Mouse (Mus musculus) limb, embryonic 15.5 days (tissue): Measurements from ENCODE around the gene Dlg2. TPM values are rescaled to one million over a fixed set of nuclear protein-coding genes. Genes with fewer than 3 reads are reported as not detected.

Experiments
- ATAC-seq: fragments of 200-750 bp; cut with Nextera tagmentation; 2 replicates; pipeline ENCODE4 v1.8.0; 2017; ENCODE audit warnings: low read depth, moderate TSS enrichment; ENCODE audit not compliant: insufficient number of reproducible peaks, low FRiP score, low TSS enrichment
- H3K27ac ChIP-seq: fragments of 300-500 bp; sonication (generic); 2 replicates; pipeline ENCODE4 v1.5.1; 2015; ENCODE audit warnings: moderate library complexity, mild to moderate bottlenecking, inconsistent platforms
- H3K27me3 ChIP-seq: fragments of 300-500 bp; sonication (generic); 2 replicates; pipeline ENCODE4 v1.6.1; 2015; ENCODE audit warnings: inconsistent platforms
- H3K36me3 ChIP-seq: fragments of 300-500 bp; sonication (generic); 2 replicates; pipeline ENCODE4 v1.6.1; 2015; ENCODE audit warnings: inconsistent platforms
- H3K4me1 ChIP-seq: fragments of 300-500 bp; sonication (generic); 2 replicates; pipeline ENCODE4 v1.6.1; 2015; ENCODE audit warnings: inconsistent platforms
- H3K4me2 ChIP-seq: fragments of 300-500 bp; sonication (generic); 2 replicates; pipeline ENCODE4 v1.6.1; 2015; ENCODE audit warnings: mild to moderate bottlenecking, inconsistent platforms
- H3K4me3 ChIP-seq: fragments of 300-500 bp; sonication (generic); 2 replicates; pipeline ENCODE4 v1.5.1; 2015; ENCODE audit warnings: mild to moderate bottlenecking, inconsistent platforms
- H3K9ac ChIP-seq: fragments of 300-500 bp; sonication (generic); 2 replicates; pipeline ENCODE4 v1.6.1; 2015; ENCODE audit warnings: inconsistent platforms
- H3K9me3 ChIP-seq: fragments of 300-500 bp; sonication (generic); 2 replicates; pipeline ENCODE4 v1.6.1; 2016; ENCODE audit warnings: inconsistent platforms
- WGBS: fragments of 180-500 bp; shearing (Covaris S2); methylation state at CpG from one replicate; pipeline ENCODE4 v1.1.7; 2015; 5-methylcytosine and 5-hydroxymethylcytosine counted together
- polyA plus RNA-seq: library from polyadenylated mRNA; unstranded; fragments of >200 nt; fragmentation: Nextera tagmentation; extraction: Ambion mirVana; gene quantifications from 2 replicates; pipeline ENCODE4 v1.2.1, GENCODE M21; 2015

Gene Dlg2
- polyA plus RNA-seq, 1 experiment from 2014 or later, result 7.6 TPM

DNA sequence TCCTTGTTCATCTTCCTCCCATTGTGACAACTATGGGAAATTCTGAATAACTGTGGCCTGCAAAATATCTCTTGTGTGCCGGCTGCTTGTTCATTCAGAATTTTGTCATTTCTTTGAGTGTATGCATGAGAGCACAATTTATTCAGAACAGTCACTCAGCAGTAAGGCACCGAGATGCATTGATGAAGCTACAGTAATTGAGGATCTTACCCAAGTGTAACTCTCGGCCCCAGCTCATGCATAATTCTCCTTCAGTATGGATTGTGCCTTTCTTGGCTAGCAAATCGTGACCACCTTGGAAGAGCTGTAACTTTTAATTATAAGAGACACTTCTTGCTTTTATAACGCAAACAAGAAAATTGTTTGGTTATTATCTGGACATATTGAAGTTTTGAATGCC, 682.7 kb downstream of the Dlg2 start:
- Histone ChIP-seq H3K4me3 (no peak overlapping the region), H3K36me3 (no peaks in the 10 kb centered on the region), H3K27me3 (no peaks in the 10 kb centered on the region), H3K4me2 (no peak overlapping the region), H3K4me1 (no peaks in the 10 kb centered on the region), H3K27ac (no peak overlapping the region), H3K9me3 (no peaks in the 10 kb centered on the region), H3K9ac (no peak overlapping the region)
- 79% methylated on average over 5 of the region's 5 CpGs for WGBS
- ATAC-seq, result no peak

DNA sequence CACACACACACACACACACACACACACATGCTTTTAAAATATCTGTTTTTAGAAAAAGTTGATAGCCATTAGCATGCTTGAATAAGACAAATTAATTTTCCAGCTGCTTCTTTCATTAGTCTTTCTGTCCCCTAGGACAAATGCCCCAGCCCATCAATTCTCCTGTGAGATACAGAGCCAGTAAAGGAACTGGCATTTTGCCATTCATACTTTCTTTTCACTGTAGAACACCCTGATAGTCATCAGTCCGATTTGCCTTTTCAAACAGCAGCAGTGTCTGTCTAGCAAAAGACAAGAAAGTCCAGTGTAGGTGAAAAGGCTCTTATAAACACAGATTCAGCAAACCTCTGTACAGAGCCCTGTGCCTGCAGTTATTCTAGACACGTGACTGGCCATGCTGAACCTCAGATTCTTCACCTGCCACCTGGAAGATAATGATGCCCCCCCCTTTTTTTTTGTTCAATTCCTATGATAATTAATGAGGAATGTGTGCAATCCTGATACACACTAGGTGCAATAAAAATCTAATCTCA, 685.2 kb downstream of the Dlg2 start:
- Histone ChIP-seq H3K9me3 (no peaks in the 10 kb centered on the region), H3K9ac (no peak overlapping the region), H3K4me3 (no peak overlapping the region), H3K27me3 (no peaks in the 10 kb centered on the region), H3K36me3 (no peaks in the 10 kb centered on the region), H3K27ac (no peak overlapping the region), H3K4me2 (no peak overlapping the region), H3K4me1 (no peaks in the 10 kb centered on the region)
- no peak for ATAC-seq
- 70% methylated on average over 2 of the region's 2 CpGs for WGBS

DNA sequence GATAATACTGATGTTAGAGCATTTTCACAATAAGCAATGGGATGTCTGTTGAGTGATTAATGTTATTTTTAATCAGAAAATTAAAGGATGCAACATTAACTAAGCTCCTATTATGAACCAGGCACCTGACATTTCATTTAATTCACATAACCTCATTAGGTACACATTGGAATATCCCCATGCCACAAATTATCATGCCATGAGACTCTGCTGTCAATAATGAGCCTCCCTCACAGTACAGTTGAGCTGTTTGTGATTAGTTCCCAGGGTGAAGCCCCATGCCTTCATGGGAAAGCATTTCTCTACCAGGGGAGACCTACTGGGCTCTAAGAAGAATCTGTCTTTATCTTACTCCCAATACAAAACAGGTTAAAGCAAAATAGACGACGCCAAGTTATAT, 697.1 kb downstream of the Dlg2 start:
- no peak for ATAC-seq
- Histone ChIP-seq H3K27me3 (no peaks in the 10 kb centered on the region), H3K27ac (no peak overlapping the region), H3K36me3 (no peaks in the 10 kb centered on the region), H3K4me1 (no peaks in the 10 kb centered on the region), H3K9me3 (no peaks in the 10 kb centered on the region), H3K4me3 (no peak overlapping the region), H3K4me2 (no peak overlapping the region), H3K9ac (no peak overlapping the region)
- 88% methylated on average over 2 of the region's 2 CpGs for WGBS

DNA sequence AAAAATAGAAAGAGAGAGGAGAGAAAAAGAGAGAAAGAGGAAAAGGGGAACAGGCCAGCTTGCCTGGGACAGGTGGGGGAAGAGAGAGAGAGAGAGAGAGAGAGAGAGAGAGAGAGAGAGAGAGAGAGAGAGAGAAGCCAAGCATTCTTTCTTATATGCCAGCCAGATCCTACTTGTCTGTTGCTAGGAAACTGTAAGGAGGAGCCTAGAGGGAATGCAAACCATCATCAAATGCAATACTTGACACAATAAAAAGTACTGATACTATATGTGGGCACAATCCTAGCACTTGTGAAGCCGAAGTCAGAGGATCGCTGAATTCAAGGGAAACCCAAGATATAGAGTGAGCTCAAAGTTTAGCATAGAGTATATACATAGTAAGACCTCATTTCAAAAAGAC, 711.7 kb downstream of the Dlg2 start:
- H3K27ac ChIP-seq, result no peak overlapping the region
- no peaks in the 10 kb centered on the region for H3K9me3 ChIP-seq
- 96% methylated on average over 2 of the region's 2 CpGs for WGBS
- H3K9ac ChIP-seq, result no peak overlapping the region
- no peaks in the 10 kb centered on the region for H3K27me3 ChIP-seq
- no peaks in the 10 kb centered on the region for H3K36me3 ChIP-seq
- no peak overlapping the region for H3K4me3 ChIP-seq
- ATAC-seq, result no peak
- H3K4me2 ChIP-seq, result no peak overlapping the region
- H3K4me1 ChIP-seq, result no peaks in the 10 kb centered on the region

DNA sequence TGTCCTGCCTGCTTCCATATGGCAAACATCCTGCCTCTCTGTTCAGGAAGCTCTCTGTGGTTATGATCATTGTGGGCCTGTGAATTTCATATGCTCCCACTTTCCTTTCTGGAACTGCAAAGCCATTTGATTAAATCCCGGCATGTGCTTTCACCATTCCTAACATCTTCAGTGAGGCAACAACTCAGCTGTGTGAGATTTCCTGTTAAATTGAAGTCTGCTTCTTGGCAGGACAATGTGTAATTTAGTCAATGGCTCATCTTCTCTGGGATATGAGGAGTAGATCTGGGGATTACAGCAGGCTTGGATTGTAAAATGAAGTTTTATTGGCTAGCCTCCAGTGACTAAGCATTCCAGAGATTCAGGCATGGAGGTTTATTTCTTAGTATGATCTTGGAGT, 722.9 kb downstream of the Dlg2 start:
- WGBS, result 67% methylated on average over 1 of the region's 1 CpGs
- ATAC-seq, result no peak
- Histone ChIP-seq H3K27me3 (no peaks in the 10 kb centered on the region), H3K36me3 (no peaks in the 10 kb centered on the region), H3K9me3 (no peaks in the 10 kb centered on the region), H3K4me3 (no peak overlapping the region), H3K9ac (no peak overlapping the region), H3K4me1 (no peaks in the 10 kb centered on the region), H3K27ac (no peak overlapping the region), H3K4me2 (no peak overlapping the region)

DNA sequence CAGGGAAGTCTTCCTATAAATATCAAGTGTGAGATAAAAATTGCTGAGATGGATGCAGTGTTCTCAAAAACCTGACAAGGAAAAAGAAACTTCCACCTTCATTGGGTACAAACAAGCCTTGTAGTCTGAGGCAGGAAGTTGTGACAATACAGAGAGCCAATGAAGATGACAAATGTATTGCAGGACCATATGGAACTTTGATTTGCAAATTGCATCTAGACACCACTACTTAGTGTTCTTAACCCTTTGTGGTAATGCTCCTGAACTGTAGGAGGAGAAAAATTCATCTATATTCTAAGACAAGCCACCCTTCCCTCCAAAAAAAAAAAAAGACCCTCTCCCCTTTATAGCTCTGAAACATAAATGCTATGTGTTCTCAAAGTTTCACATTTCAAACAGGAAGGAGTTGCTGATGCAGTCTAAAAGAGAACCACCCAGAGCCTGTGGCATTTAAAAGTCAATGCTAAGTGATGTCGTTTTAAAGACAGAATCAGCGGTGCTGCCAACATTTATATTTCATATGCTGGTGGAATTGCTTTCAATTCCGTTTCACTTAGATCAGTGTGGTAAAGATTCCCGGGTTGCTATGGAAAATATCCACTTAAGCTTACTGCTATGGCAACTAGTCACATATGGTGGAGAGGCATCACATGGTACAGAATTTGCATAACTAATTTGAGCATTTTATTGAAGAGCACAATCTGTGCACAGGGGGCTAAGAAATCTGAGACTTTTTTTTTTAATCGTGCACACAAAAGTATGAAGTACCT, 731.8 kb downstream of the Dlg2 start:
- no peak for ATAC-seq
- Histone ChIP-seq H3K4me1 (no peaks in the 10 kb centered on the region), H3K27me3 (no peaks in the 10 kb centered on the region), H3K9ac (no peak overlapping the region), H3K4me3 (no peak overlapping the region), H3K9me3 (no peaks in the 10 kb centered on the region), H3K27ac (no peak overlapping the region), H3K4me2 (no peak overlapping the region), H3K36me3 (no peaks in the 10 kb centered on the region)
- WGBS, result 48% methylated on average over 5 of the region's 5 CpGs

DNA sequence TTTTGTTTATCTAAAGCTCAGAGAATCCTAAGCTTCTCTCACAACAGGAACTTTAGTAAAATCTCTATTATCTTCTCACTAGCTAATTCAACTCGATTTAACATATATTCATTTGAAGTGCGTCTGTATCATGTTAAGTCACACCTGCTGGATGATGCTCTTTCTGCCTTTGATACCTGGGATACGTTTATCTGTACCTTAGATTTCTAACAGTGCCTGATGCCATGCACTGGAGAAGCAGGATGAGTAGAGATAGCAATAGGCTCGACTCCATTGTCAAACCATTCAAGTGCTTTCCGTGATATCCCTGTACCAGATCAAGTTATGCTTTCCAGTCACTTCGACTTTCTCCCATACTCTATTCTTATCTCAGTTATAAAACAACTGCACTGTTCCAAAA, 732.5 kb downstream of the Dlg2 start:
- Histone ChIP-seq H3K9me3 (no peaks in the 10 kb centered on the region), H3K27me3 (no peaks in the 10 kb centered on the region), H3K4me1 (no peaks in the 10 kb centered on the region), H3K36me3 (no peaks in the 10 kb centered on the region), H3K4me2 (no peak overlapping the region), H3K4me3 (no peak overlapping the region), H3K27ac (no peak overlapping the region), H3K9ac (no peak overlapping the region)
- ATAC-seq, result no peak
- 78% methylated on average over 6 of the region's 6 CpGs for WGBS

DNA sequence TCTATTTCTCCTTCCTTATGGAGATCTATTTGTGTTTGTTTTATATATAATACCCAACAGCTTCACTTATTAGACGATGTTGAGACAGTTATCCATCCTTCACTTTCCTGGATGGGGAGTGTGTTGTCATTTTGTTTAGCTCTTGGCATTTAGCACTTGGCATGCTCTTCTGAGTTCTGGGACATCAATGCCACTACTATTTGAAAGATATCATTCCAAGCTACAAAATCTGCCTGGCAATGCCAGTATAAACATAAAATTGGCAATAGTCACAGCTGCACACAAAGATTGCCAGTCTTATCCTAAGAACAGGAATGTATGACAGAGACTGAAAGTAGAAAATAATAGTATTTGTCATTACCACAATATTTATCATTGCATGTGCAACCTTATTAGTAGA, 735.8 kb downstream of the Dlg2 start:
- H3K27me3 ChIP-seq, result no peaks in the 10 kb centered on the region
- H3K27ac ChIP-seq, result no peak overlapping the region
- no peak for ATAC-seq
- H3K36me3 ChIP-seq, result no peaks in the 10 kb centered on the region
- no peaks in the 10 kb centered on the region for H3K9me3 ChIP-seq
- H3K9ac ChIP-seq, result no peak overlapping the region
- no peak overlapping the region for H3K4me2 ChIP-seq
- no peaks in the 10 kb centered on the region for H3K4me1 ChIP-seq
- 81% methylated on average over 1 of the region's 1 CpGs for WGBS
- H3K4me3 ChIP-seq, result no peak overlapping the region

DNA sequence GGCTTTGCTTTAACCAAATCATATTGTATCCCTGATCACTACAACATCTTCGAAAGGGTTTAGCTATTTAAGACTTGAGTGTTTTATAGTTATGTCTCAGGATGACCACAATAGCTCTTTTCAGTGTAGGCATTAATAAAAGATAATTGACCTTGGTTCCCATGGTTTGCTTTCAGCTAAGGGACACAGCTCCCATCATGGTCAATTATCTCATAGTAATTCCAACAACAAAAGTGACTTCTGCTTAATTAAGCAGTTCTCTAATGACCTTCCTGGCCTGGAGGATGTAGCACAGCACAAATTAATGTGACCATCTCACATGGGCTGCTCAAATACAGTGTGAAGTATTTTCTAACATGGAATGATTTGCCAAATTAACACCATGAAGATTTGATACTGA, 738.4 kb downstream of the Dlg2 start:
- no peak overlapping the region for H3K27ac ChIP-seq
- no peaks in the 10 kb centered on the region for H3K4me1 ChIP-seq
- no peaks in the 10 kb centered on the region for H3K36me3 ChIP-seq
- 76% methylated on average over 1 of the region's 1 CpGs for WGBS
- ATAC-seq, result no peak
- H3K9me3 ChIP-seq, result no peaks in the 10 kb centered on the region
- H3K4me2 ChIP-seq, result no peak overlapping the region
- H3K9ac ChIP-seq, result no peak overlapping the region
- no peak overlapping the region for H3K4me3 ChIP-seq
- H3K27me3 ChIP-seq, result no peaks in the 10 kb centered on the region

DNA sequence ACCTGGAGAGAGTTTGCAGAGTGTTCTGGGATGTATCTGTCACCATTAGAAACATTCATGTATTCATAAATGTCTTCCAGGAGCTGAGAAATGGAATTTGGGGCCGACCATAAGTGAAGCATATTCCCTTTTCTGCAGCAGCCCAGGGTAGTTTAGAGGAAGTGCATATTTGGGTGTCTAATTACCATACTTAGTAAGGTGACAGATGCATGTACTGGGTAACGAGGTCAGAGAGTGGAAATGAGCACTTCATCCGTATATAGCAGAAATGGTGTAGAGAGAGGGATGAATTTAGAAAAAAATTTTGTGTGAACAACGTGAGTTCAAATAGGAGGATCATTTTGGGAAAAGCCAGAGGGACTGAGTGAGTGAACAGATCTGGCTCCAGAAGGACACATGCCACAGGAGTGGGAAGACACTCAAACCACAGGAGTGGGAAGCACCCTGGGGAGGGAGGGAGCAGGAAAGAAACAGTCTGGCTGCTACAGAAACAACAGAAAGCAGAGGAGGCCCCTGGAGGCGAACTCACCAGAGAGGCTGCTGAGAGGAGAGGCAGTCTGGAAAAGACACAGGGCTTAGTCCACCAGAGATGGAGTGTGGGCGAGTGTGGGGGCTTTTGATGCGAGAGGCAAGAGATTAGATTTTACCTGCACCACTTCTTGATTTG, 742.0 kb downstream of the Dlg2 start:
- Histone ChIP-seq H3K36me3 (no peaks in the 10 kb centered on the region), H3K9ac (no peak overlapping the region), H3K9me3 (no peaks in the 10 kb centered on the region), H3K4me3 (no peak overlapping the region), H3K27me3 (no peaks in the 10 kb centered on the region), H3K27ac (no peak overlapping the region), H3K4me1 (no peaks in the 10 kb centered on the region), H3K4me2 (no peak overlapping the region)
- WGBS, result 56% methylated on average over 7 of the region's 7 CpGs
- ATAC-seq, result no peak

DNA sequence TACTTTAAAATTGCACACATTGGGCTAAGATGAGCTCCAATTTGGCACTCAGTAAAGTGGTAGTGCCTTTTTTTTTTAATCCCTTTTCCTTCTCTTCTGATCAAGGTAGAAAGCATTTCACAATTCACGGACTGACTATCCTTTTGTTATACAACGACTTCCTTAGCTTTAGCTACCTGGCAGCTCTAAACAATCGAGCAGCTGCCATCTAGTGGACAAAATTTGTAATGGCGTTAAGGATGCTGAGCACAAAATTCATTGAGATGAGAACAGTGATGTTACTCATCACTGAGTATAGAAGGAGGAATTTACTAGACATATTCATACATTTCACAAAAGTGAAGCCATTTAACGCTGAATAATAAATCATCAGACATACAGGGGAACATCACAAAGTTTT, 750.0 kb downstream of the Dlg2 start:
- WGBS, result 0% methylated on average over 5 of the region's 5 CpGs
- no peaks in the 10 kb centered on the region for H3K27me3 ChIP-seq
- ATAC-seq, result no peak

DNA sequence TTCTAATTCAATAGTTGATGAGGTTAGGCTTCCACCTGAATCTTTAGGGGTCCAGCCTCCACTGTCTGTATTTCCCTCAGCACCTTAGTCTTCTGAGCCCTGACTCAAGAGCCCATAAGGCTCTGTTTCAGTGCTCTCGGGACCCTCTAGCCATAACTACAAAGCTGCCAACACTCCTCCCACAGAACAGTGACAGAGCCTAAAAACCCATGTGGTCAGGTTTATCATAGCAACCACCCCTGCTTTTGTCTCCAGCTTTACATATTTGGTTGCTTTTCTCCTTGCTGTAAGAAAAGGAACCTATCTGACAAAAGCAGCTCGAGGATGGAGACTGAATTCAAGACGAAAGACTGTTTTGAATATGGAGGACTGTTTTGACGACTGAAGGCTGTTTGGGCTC, 765.2 kb downstream of the Dlg2 start:
- no peaks in the 10 kb centered on the region for H3K4me1 ChIP-seq
- no peak overlapping the region for H3K4me3 ChIP-seq
- no peak for ATAC-seq
- no peaks in the 10 kb centered on the region for H3K36me3 ChIP-seq
- no peak overlapping the region for H3K27ac ChIP-seq
- H3K27me3 ChIP-seq, result no peaks in the 10 kb centered on the region
- H3K4me2 ChIP-seq, result no peak overlapping the region
- no peaks in the 10 kb centered on the region for H3K9me3 ChIP-seq
- no peak overlapping the region for H3K9ac ChIP-seq
- WGBS, result 70% methylated on average over 4 of the region's 4 CpGs

More for the DNA sequence above, 750.0 kb downstream of the Dlg2 start:
- no peaks in the 10 kb centered on the region for H3K4me1 ChIP-seq
- H3K4me3 ChIP-seq, result no peak overlapping the region
- H3K36me3 ChIP-seq, result no peaks in the 10 kb centered on the region
- no peak overlapping the region for H3K27ac ChIP-seq
- no peak overlapping the region for H3K9ac ChIP-seq
- no peak overlapping the region for H3K4me2 ChIP-seq
- no peaks in the 10 kb centered on the region for H3K9me3 ChIP-seq
